Comparison of ENCODE assay signal across 13 mouse cellular contexts in the genomic region with DNA sequence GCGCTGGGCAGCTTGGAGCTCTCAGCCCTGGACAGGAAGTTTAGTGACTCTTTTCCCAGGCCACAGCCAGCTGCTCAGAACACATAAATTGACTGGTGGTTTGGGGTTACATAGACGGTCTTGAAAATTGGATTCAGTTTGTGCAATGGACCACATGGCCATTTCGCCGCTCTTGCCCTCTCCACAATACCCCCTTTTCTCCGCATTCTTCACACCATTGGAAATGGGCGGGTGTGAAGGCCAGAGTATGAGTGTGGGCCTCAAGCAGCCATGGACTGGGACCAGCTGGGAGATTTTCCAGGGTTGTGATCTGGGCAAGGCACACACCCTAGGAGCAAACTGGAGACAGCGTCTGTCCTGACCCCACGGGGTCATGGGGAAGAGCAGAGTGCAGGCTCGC.
A peak's percentile ranks its signal among the peaks of the same experiment; 100 is the strongest.
DNase-seq lines count a peak whose midpoint lies in the region; ATAC-seq and TF ChIP-seq lines count a peak whose summit lies in the region.
"Had no signal": no experiment of that assay in that cellular context is flagged by ENCODE, and none has a peak within 500 bp of the region (broad histone marks: within the 10 kb centered on the region; RNA-seq: fewer than 3 reads in every experiment).

No protein-coding gene starts in this region.

- intact Hi-C loops in gastrocnemius, postnatal 14 days (cut with DNase I; ENCODE audit: low total_unique reads): no loop called here

- H3K4me3 ChIP-seq in lung, adult 2 months (replicated peaks; ENCODE audit: extremely low read depth, low read depth, low read length): no peak overlapping the region
- no peak overlapping the region for H3K4me3 ChIP-seq in forebrain, embryonic 15.5 days
- H3K4me3 ChIP-seq: hindbrain, embryonic 15.5 days; limb, embryonic 15.5 days; stomach, embryonic 15.5 days had no signal

- no peaks in the 10 kb centered on the region for H3K36me3 ChIP-seq in forebrain, embryonic 15.5 days
- H3K36me3 ChIP-seq: hindbrain, embryonic 15.5 days; limb, embryonic 15.5 days; stomach, embryonic 15.5 days had no signal

- no peak overlapping the region for H3K27ac ChIP-seq in forebrain, embryonic 15.5 days (replicated peaks)
- H3K27ac ChIP-seq: hindbrain, embryonic 15.5 days; limb, embryonic 15.5 days; stomach, embryonic 15.5 days had no signal

- 0 out of 2 replicates have a peak, but pooled peaks have one; percentile 19 for ATAC-seq in forebrain, embryonic 15.5 days (replicated peaks)
- no peak for ATAC-seq in activated CD4-positive, CD25-positive, alpha-beta regulatory T cell, adult 4 months

- 67% methylated on average over 9 of the region's 9 CpGs for WGBS in lung, adult 2 months
- WGBS in forebrain, embryonic 15.5 days: 61% methylated on average over 9 of the region's 9 CpGs

- H3K9ac ChIP-seq in forebrain, embryonic 15.5 days (replicated peaks): no peak overlapping the region
- H3K9ac ChIP-seq: hindbrain, embryonic 15.5 days; limb, embryonic 15.5 days; lung, embryonic 14.5 days; stomach, embryonic 15.5 days had no signal

- no peak for TF ChIP-seq POLR2A in lung, adult 2 months (IDR thresholded peaks at IDR 0.05; ENCODE audit: borderline replicate concordance, extremely low read depth, low read depth, low read length)

- H3K4me1 ChIP-seq in lung, adult 2 months (ENCODE audit: control insufficient read depth, insufficient read depth, low read length): no peaks in the 10 kb centered on the region
- H3K4me1 ChIP-seq in forebrain, embryonic 15.5 days: peaks cover 8% of the 10 kb centered on the region

- no peak for TF ChIP-seq CTCF in lung, adult 2 months (IDR thresholded peaks at IDR 0.05; ENCODE audit: insufficient read depth, low read length)

- H3K9me3 ChIP-seq in forebrain, embryonic 15.5 days: no peaks in the 10 kb centered on the region
- H3K9me3 ChIP-seq: hindbrain, embryonic 15.5 days; limb, embryonic 15.5 days; stomach, embryonic 15.5 days had no signal

- no peaks in the 10 kb centered on the region for H3K27me3 ChIP-seq in forebrain, embryonic 15.5 days
- H3K27me3 ChIP-seq: limb, embryonic 15.5 days; stomach, embryonic 15.5 days had no signal

- H3K4me2 ChIP-seq in forebrain, embryonic 15.5 days (replicated peaks): no peak overlapping the region
- H3K4me2 ChIP-seq: hindbrain, embryonic 15.5 days; limb, embryonic 15.5 days; lung, embryonic 14.5 days; stomach, embryonic 15.5 days had no signal

- peak; percentile 17 to 21 for DNase-seq in gastrocnemius, adult 8-10 months (ENCODE audit: low spot score in 2 of 2)
- no peak for DNase-seq in gastrocnemius, postnatal 14 days
- DNase-seq in lung, postnatal 10 days: peak; percentile 22
- no peak for DNase-seq in lung, adult 2 months
- peak; percentile 27 for DNase-seq in retina, embryonic 14.5 days (ENCODE audit: low spot score)
- no peak for DNase-seq in adrenal gland, postnatal 36 days
- DNase-seq: cerebellum, adult 18-20 months; lung, embryonic 14.5 days had no signal

Comparison
In these comparisons a context has a peak if more than half of its experiments do, and no peak if none do; other contexts are left out.
1. DNase-seq: peak in gastrocnemius, adult 8-10 months (2 of 2), lung, postnatal 10 days (single experiment) and retina, embryonic 14.5 days (single experiment); none in gastrocnemius, postnatal 14 days (single experiment), lung, adult 2 months (single experiment) and adrenal gland, postnatal 36 days (0 of 2).